Mouse (Mus musculus) CH12.LX (cell line): ENCODE measurements around the gene Klhl23. TPM values are rescaled to one million over a fixed set of nuclear protein-coding genes. Genes with fewer than 3 reads are reported as not detected.

Source experiments
- DNase-seq: peaks from one replicate; pipeline ENCODE4 v3.0.0-alpha.2; 2013; ENCODE audit errors: extremely low read depth
- H3K27ac ChIP-seq: 2 replicates; pipeline ENCODE4 v1.5.1; 2012; ENCODE audit warnings: low read depth, mild to moderate bottlenecking, control low read depth, moderate library complexity; ENCODE audit not compliant: insufficient read depth
- H3K27me3 ChIP-seq: replicated peaks from 2 replicates; pipeline ENCODE3; 2012; ENCODE audit warnings: inconsistent platforms
- H3K36me3 ChIP-seq, 2 experiments: replicated peaks in 1 of 2; 2 replicates each; pipeline versions ENCODE3 to v1.6.1; 2012; ENCODE audit warnings: inconsistent platforms in 1 of 2, low read length in 1 of 2, mild to moderate bottlenecking in 1 of 2, mixed read lengths in 1 of 2, moderate library complexity in 1 of 2; ENCODE audit not compliant: control insufficient read depth in 1 of 2, insufficient read depth in 1 of 2
- H3K4me1 ChIP-seq, 2 experiments: 2 replicates each; pipeline ENCODE4 v1.6.1; 2012; ENCODE audit warnings: inconsistent platforms in 1 of 2, moderate library complexity in 1 of 2; ENCODE audit not compliant: insufficient read depth in 2 of 2, control insufficient read depth in 1 of 2
- H3K4me2 ChIP-seq: 2 replicates; pipeline ENCODE4 v1.6.1; 2012; ENCODE audit warnings: low read depth, mild to moderate bottlenecking, control low read depth; ENCODE audit not compliant: poor library complexity, insufficient read depth, severe bottlenecking
- H3K4me3 ChIP-seq, 3 experiments: fragments of 150-350 bp in 1 of 3; sonication (generic) in 1 of 3; replicated peaks in 1 of 3; 2 replicates each; pipeline versions ENCODE3 to v1.5.1; 2011 to 2012; ENCODE audit warnings: low read depth in 2 of 3, low read length in 2 of 3, mild to moderate bottlenecking in 2 of 3, moderate library complexity in 2 of 3, control low read depth in 1 of 3, improper control_type of control experiment in 1 of 3, inconsistent platforms in 1 of 3, mixed read lengths in 1 of 3; ENCODE audit not compliant: poor library complexity in 1 of 3
- H3K79me2 ChIP-seq: replicated peaks from 2 replicates; pipeline ENCODE4 v1.6.1; 2012; ENCODE audit warnings: mild to moderate bottlenecking, moderate library complexity; ENCODE audit not compliant: control insufficient read depth, poor library complexity, insufficient read depth, severe bottlenecking; ENCODE audit errors: extremely low read depth
- H3K9ac ChIP-seq: 2 replicates; pipeline ENCODE4 v1.6.1; 2012; ENCODE audit warnings: low read depth, mild to moderate bottlenecking, control low read depth, moderate library complexity; ENCODE audit not compliant: insufficient read depth
- H3K9me3 ChIP-seq: replicated peaks from 2 replicates; pipeline ENCODE3; 2012; ENCODE audit warnings: low read length, inconsistent platforms, mixed read lengths
- BHLHE40 ChIP-seq: IDR thresholded peaks from 2 replicates; pipeline ENCODE4 v1.6.1; 2011; ENCODE audit warnings: mild to moderate bottlenecking, low read depth, low read length, improper control_type of control experiment
- CHD1 ChIP-seq: IDR thresholded peaks from 2 replicates; pipeline ENCODE4 v1.6.1; 2012; ENCODE audit warnings: low read depth, low read length, improper control_type of control experiment, inconsistent platforms
- CTCF ChIP-seq, 2 experiments: IDR thresholded peaks in 1 of 2; conservative IDR thresholded peaks in 1 of 2; 2 replicates each; pipeline ENCODE4 v1.5.1; 2011 to 2012; ENCODE audit warnings: low read depth in 2 of 2, low read length in 2 of 2, improper control_type of control experiment in 1 of 2, inconsistent platforms in 1 of 2, mild to moderate bottlenecking in 1 of 2, moderate library complexity in 1 of 2
- EP300 ChIP-seq: IDR thresholded peaks from 2 replicates; pipeline ENCODE4 v1.6.1; 2011; ENCODE audit warnings: low read length, improper control_type of control experiment
- ETS1 ChIP-seq: conservative IDR thresholded peaks from 2 replicates; pipeline ENCODE4 v1.6.1; 2012; ENCODE audit warnings: low read depth, mild to moderate bottlenecking, inconsistent platforms, low read length, improper control_type of control experiment, moderate library complexity
- GABPA ChIP-seq: IDR thresholded peaks from 2 replicates; pipeline ENCODE4 v1.6.1; 2012; ENCODE audit warnings: low read depth, low read length, improper control_type of control experiment, inconsistent platforms; ENCODE audit not compliant: insufficient replicate concordance
- HCFC1 ChIP-seq: IDR thresholded peaks from 2 replicates; pipeline ENCODE4 v1.6.1; 2012; ENCODE audit warnings: low read depth, mild to moderate bottlenecking, inconsistent platforms, low read length, improper control_type of control experiment
- IRF4 ChIP-seq: IDR thresholded peaks from 2 replicates; pipeline ENCODE4 v1.6.1; 2014; ENCODE audit warnings: low read depth, mild to moderate bottlenecking, inconsistent platforms, low read length, improper control_type of control experiment
- JUN ChIP-seq: IDR thresholded peaks from 2 replicates; pipeline ENCODE4 v1.6.1; 2011; ENCODE audit warnings: low read depth, mild to moderate bottlenecking, low read length, improper control_type of control experiment, moderate library complexity; ENCODE audit not compliant: insufficient read depth
- JUND ChIP-seq: conservative IDR thresholded peaks from 2 replicates; pipeline ENCODE4 v1.6.1; 2011; ENCODE audit warnings: low read depth, low read length, improper control_type of control experiment
- MAFK ChIP-seq: IDR thresholded peaks from 2 replicates; pipeline ENCODE4 v1.6.1; 2011; ENCODE audit warnings: low read length, improper control_type of control experiment; ENCODE audit not compliant: insufficient replicate concordance
- MAX ChIP-seq: IDR thresholded peaks from 2 replicates; pipeline ENCODE4 v1.6.1; 2011; ENCODE audit warnings: low read length, improper control_type of control experiment
- MEF2A ChIP-seq: IDR thresholded peaks from 2 replicates; pipeline ENCODE4 v1.6.1; 2014; ENCODE audit warnings: low read depth, mild to moderate bottlenecking, inconsistent platforms, low read length, improper control_type of control experiment, borderline replicate concordance
- MYC ChIP-seq: IDR thresholded peaks from 2 replicates; pipeline ENCODE4 v1.6.1; 2011; ENCODE audit warnings: low read depth, mild to moderate bottlenecking, improper control_type of control experiment, low read length
- NELFE ChIP-seq: IDR thresholded peaks from 2 replicates; pipeline ENCODE4 v1.6.1; 2011; ENCODE audit warnings: low read depth, low read length, improper control_type of control experiment
- PAX5 ChIP-seq: IDR thresholded peaks from 2 replicates; pipeline ENCODE4 v1.6.1; 2012; ENCODE audit warnings: low read length, inconsistent platforms, mixed read lengths
- POLR2A ChIP-seq: IDR thresholded peaks from 2 replicates; pipeline ENCODE4 v1.6.1; 2011; ENCODE audit warnings: low read depth, mild to moderate bottlenecking, improper control_type of control experiment, low read length
- POLR2AphosphoS2 ChIP-seq: IDR thresholded peaks from 2 replicates; pipeline ENCODE4 v1.6.1; 2011; ENCODE audit warnings: low read depth, low read length, improper control_type of control experiment
- RCOR1 ChIP-seq: conservative IDR thresholded peaks from 2 replicates; pipeline ENCODE4 v1.6.1; 2012; ENCODE audit warnings: low read depth, mild to moderate bottlenecking, inconsistent platforms, low read length, improper control_type of control experiment
- SMC3 ChIP-seq: IDR thresholded peaks from 2 replicates; pipeline ENCODE4 v1.6.1; 2011; ENCODE audit warnings: low read depth, low read length, improper control_type of control experiment
- UBTF ChIP-seq: IDR thresholded peaks from 2 replicates; pipeline ENCODE4 v1.6.1; 2012; ENCODE audit warnings: low read depth, mild to moderate bottlenecking, inconsistent platforms, low read length, improper control_type of control experiment, moderate library complexity
- USF1 ChIP-seq: IDR thresholded peaks from 2 replicates; pipeline ENCODE4 v1.6.1; 2014; ENCODE audit warnings: low read depth, mild to moderate bottlenecking, inconsistent platforms, low read length, improper control_type of control experiment
- ZC3H11A ChIP-seq: IDR thresholded peaks from 2 replicates; pipeline ENCODE4 v1.6.1; 2012; ENCODE audit warnings: low read depth, mild to moderate bottlenecking, inconsistent platforms, low read length, improper control_type of control experiment
- ZKSCAN1 ChIP-seq: IDR thresholded peaks from 2 replicates; pipeline ENCODE4 v1.6.1; 2012; ENCODE audit warnings: low read depth, inconsistent platforms, low read length, improper control_type of control experiment, borderline replicate concordance
- ZNF384 ChIP-seq: IDR thresholded peaks from 2 replicates; pipeline ENCODE4 v1.6.1; 2012; ENCODE audit warnings: low read depth, low read length, improper control_type of control experiment, inconsistent platforms
- dilution Hi-C: fragments of 300-500 bp; cut with MboI; formaldehyde crosslinking; loops from 2 replicates; pipeline ENCODE4 v1.14.3; 2020; ENCODE audit warnings: low sequenced_read_pairs; ENCODE audit not compliant: extremely low pct_unique_long_range_greater_than_20kb, extremely low pct_ligation_motif_present
- in situ Hi-C: fragments of 300-500 bp; cut with MboI; formaldehyde crosslinking; loops from 3 replicates; pipeline ENCODE4 v1.14.3; 2019; ENCODE audit warnings: low sequenced_read_pairs, low pct_ligation_motif_present, low pct_unique_long_range_greater_than_20kb, mixed read lengths
- polyA plus RNA-seq: library from polyadenylated mRNA; unstranded; fragments of >175 nt; gene quantifications from 2 replicates; pipeline ENCODE4 v1.2.1, GENCODE M21; 2012; ENCODE audit warnings: low read depth; ENCODE audit not compliant: insufficient read length
- total RNA-seq, 2 experiments: library from RNA; depleted of rRNA; stranded (reverse); fragments of 300-350 nt in 1 of 2; fragments of >200 nt in 1 of 2; gene quantifications; 2 replicates each; pipeline ENCODE4 v1.2.3; 2012 to 2014

Klhl23 gene
- total and polyA plus RNA-seq, 3 experiments = 0.05 to 0.34 (median 0.09) TPM

- Histone ChIP-seq H3K4me3 (no peak overlapping the region), H3K36me3 (no peaks in the 10 kb centered on the region), H3K27me3 (peaks cover 6% of the 10 kb centered on the region), H3K9ac (no peak overlapping the region), H3K27ac (no peak overlapping the region), H3K79me2 (no peaks in the 10 kb centered on the region), H3K4me2 (no peak overlapping the region), H3K4me1 (0 out of 4 replicates have a peak, but pooled peaks cover 0 to 2% of the 10 kb centered on the region in 2 experiments), H3K9me3 (no peaks in the 10 kb centered on the region)
- in situ Hi-C loops (no loop called here), dilution Hi-C loops (no loop called here)
- DNase-seq = no peak
- no peak for TF ChIP-seq POLR2A
- TF ChIP-seq IRF4 = no peak
- no peak for TF ChIP-seq JUN
- TF ChIP-seq UBTF = no peak
- TF ChIP-seq ZKSCAN1 = no peak
- TF ChIP-seq CTCF (conservative IDR thresholded peaks at IDR 0.05 in 1 of 2, IDR thresholded peaks at IDR 0.05 in 1 of 2; ENCODE audit: low read depth in 2 of 2, low read length in 2 of 2) = no peak
Measured at GRCm38 (mm10) chr2:69825898-69826297, 4.2 kb downstream of the Klhl23 start.

GRCm38 (mm10) chr2:69826380-69826779, 4.6 kb downstream of the Klhl23 start:
- TF ChIP-seq MAFK (no peak), MAX (no peak), ZC3H11A (no peak), PAX5 (no peak)
- TF ChIP-seq, all 38 proteins: peak for 0
- in situ Hi-C loops (no loop called here), dilution Hi-C loops (no loop called here)
- Histone ChIP-seq H3K79me2 (no peaks in the 10 kb centered on the region), H3K4me3 (no peak overlapping the region), H3K27ac (no peak overlapping the region), H3K4me2 (no peak overlapping the region), H3K4me1 (0 out of 4 replicates have a peak, but pooled peaks cover 0 to 2% of the 10 kb centered on the region in 2 experiments), H3K36me3 (no peaks in the 10 kb centered on the region), H3K27me3 (peaks cover 6% of the 10 kb centered on the region), H3K9me3 (no peaks in the 10 kb centered on the region), H3K9ac (no peak overlapping the region)
- DNase-seq = no peak

- H3K9me3 ChIP-seq = no peaks in the 10 kb centered on the region
- peaks cover 4% of the 10 kb centered on the region for H3K27me3 ChIP-seq
- TF ChIP-seq ZC3H11A (no peak), GABPA (no peak), EP300 (no peak), RCOR1 (no peak), NELFE (no peak), BHLHE40 (no peak), USF1 (no peak), CHD1 (no peak), ETS1 (no peak), MEF2A (no peak), IRF4 (no peak), MYC (no peak), CTCF (conservative IDR thresholded peaks at IDR 0.05 in 1 of 2, IDR thresholded peaks at IDR 0.05 in 1 of 2; ENCODE audit: low read depth in 2 of 2, low read length in 2 of 2) (no peak), HCFC1 (no peak), JUND (no peak), POLR2AphosphoS2 (no peak), PAX5 (no peak), ZNF384 (no peak), SMC3 (no peak), ZKSCAN1 (no peak)
- H3K27ac ChIP-seq = no peak overlapping the region
- no peak overlapping the region for H3K9ac ChIP-seq
- H3K36me3 ChIP-seq = no peaks in the 10 kb centered on the region
- no peak overlapping the region for H3K4me2 ChIP-seq
- dilution Hi-C loops (no loop called here), in situ Hi-C loops (no loop called here)
- no peaks in the 10 kb centered on the region for H3K79me2 ChIP-seq
- H3K4me3 ChIP-seq = no peak overlapping the region
- H3K4me1 ChIP-seq = 0 out of 4 replicates have a peak, but pooled peaks cover 0 to 3% of the 10 kb centered on the region in 2 experiments
- no peak for DNase-seq
Measured at GRCm38 (mm10) chr2:69828031-69828430, 6.3 kb downstream of the Klhl23 start.
